Mouse (Mus musculus) MEL (cell line): ENCODE measurements around the gene Afg1l.

ENCODE experiments used
- BHLHE40 ChIP-seq: IDR thresholded peaks from 2 replicates; pipeline ENCODE4 v1.6.1; 2012; ENCODE audit warnings: low read depth, mild to moderate bottlenecking, inconsistent platforms, low read length, improper control_type of control experiment, borderline replicate concordance
- CHD1 ChIP-seq: IDR thresholded peaks from 2 replicates; pipeline ENCODE4 v1.6.1; 2012; ENCODE audit warnings: low read depth, mild to moderate bottlenecking, inconsistent platforms, low read length, improper control_type of control experiment
- CTCF ChIP-seq, 3 experiments: IDR thresholded peaks in 2 of 3; conservative IDR thresholded peaks in 1 of 3; 2 replicates each; pipeline ENCODE4 v1.5.1; 2011 to 2012; ENCODE audit warnings: low read length in 3 of 3, low read depth in 2 of 3, mild to moderate bottlenecking in 2 of 3, improper control_type of control experiment in 1 of 3, inconsistent platforms in 1 of 3, mixed read lengths in 1 of 3, moderate library complexity in 1 of 3; ENCODE audit not compliant: control insufficient read depth in 1 of 3, insufficient read depth in 1 of 3, poor library complexity in 1 of 3, severe bottlenecking in 1 of 3
- EP300 ChIP-seq, 2 experiments: IDR thresholded peaks; 2 replicates each; pipeline ENCODE4 v1.6.1; 2011; ENCODE audit warnings: improper control_type of control experiment in 2 of 2, low read length in 2 of 2, low read depth in 1 of 2, mild to moderate bottlenecking in 1 of 2
- HCFC1 ChIP-seq: IDR thresholded peaks from 2 replicates; pipeline ENCODE4 v1.6.1; 2012; ENCODE audit warnings: low read depth, mild to moderate bottlenecking, inconsistent platforms, low read length, improper control_type of control experiment, moderate library complexity
- MAZ ChIP-seq: IDR thresholded peaks from 2 replicates; pipeline ENCODE4 v1.6.1; 2012; ENCODE audit warnings: low read depth, mild to moderate bottlenecking, inconsistent platforms, low read length, improper control_type of control experiment
- NELFE ChIP-seq: IDR thresholded peaks from 2 replicates; pipeline ENCODE4 v1.6.1; 2011; ENCODE audit warnings: low read depth, low read length, improper control_type of control experiment
- POLR2A ChIP-seq, 2 experiments: IDR thresholded peaks; 2 replicates each; pipeline ENCODE4 v1.6.1; 2011 to 2012; ENCODE audit warnings: low read length in 2 of 2, mild to moderate bottlenecking in 2 of 2, control low read depth in 1 of 2, improper control_type of control experiment in 1 of 2, low read depth in 1 of 2, moderate library complexity in 1 of 2; ENCODE audit not compliant: control insufficient read depth in 1 of 2, insufficient read depth in 1 of 2, poor library complexity in 1 of 2
- RAD21 ChIP-seq: IDR thresholded peaks from 2 replicates; pipeline ENCODE4 v1.6.1; 2011; ENCODE audit warnings: mild to moderate bottlenecking, low read depth, low read length, improper control_type of control experiment

DNA sequence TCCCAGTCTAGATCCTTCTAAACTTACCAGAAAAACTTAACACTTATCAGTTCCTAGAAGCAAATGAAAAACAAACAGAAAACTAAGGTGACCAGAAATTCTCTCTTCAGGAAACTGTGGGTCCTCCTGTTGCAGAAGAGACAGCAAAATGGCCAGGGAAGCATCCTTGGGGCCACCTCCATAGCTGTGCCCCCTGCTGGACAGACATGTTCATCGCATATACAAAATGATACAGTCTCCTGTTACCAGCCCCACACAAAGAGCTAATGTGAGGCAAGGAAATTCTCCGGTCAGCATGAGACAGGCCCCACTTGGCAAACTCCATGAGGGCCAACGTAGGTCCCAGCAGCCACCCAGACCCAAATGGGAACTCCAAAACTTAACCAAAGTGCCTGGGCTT is 122.4 kb downstream of the Afg1l start:
- TF ChIP-seq RAD21 (no peak; the same call in none of the 2 replicates), CHD1 (no peak), CTCF (IDR thresholded peaks at IDR 0.05 in 2 of 3, conservative IDR thresholded peaks at IDR 0.05 in 1 of 3; ENCODE audit: control insufficient read depth in 1 of 3, insufficient read depth in 1 of 3, low read depth in 2 of 3, low read length in 3 of 3, poor library complexity in 1 of 3, severe bottlenecking in 1 of 3) (peak; percentile 38 to 58 (median 46)), HCFC1 (no peak), NELFE (no peak), BHLHE40 (no peak), POLR2A (IDR thresholded peaks at IDR 0.05; ENCODE audit: control insufficient read depth in 1 of 2, insufficient read depth in 1 of 2, low read depth in 1 of 2, low read length in 2 of 2, poor library complexity in 1 of 2) (no peak), EP300 (IDR thresholded peaks at IDR 0.05; ENCODE audit: low read depth in 1 of 2, low read length in 2 of 2) (no peak), MAZ (no peak)
